Mouse (Mus musculus) naive thymus-derived CD4-positive, alpha-beta T cell, adult 5 months (primary cell): Measurements from ENCODE around the gene Isg15. TPM values are rescaled to one million over a fixed set of nuclear protein-coding genes. Genes with fewer than 3 reads are reported as not detected.

Source experiments
- polyA plus RNA-seq: library from polyadenylated mRNA; unstranded; fragments of 100-300 nt; shearing (Covaris generic); gene quantifications from one replicate; pipeline ENCODE4 v1.2.1, GENCODE M21; 2017

Isg15 gene
- 11.7 TPM for polyA plus RNA-seq

GRCm38 (mm10) chr4:156200623-156201475 is at the start of gene Isg15:
Gene Isg15 (minus strand): TSS chr4:156200818.

GRCm38 (mm10) chr4:156235808-156236533 is 35.4 kb upstream of the Isg15 start, which contains the start of gene Noc2l:
Gene Noc2l (plus strand): TSS chr4:156236010.

GRCm38 (mm10) chr4:156234701-156235213 is 34.1 kb upstream of the Isg15 start, which contains the start of gene Plekhn1:
Gene Plekhn1 (minus strand): TSS chr4:156234857.

GRCm38 (mm10) chr4:156215649-156216048 is 15.0 kb upstream of the Isg15 start, which contains the start of gene Perm1:
Gene Perm1 (plus strand): TSS chr4:156215868.

GRCm38 (mm10) chr4:156203001-156203412 is 2.4 kb upstream of the Isg15 start, which contains the start of gene AW011738:
Gene AW011738 (plus strand): TSS chr4:156203304.

GRCm38 (mm10) chr4:156197131-156197828 is 3.3 kb downstream of the Isg15 start, which contains the start of gene Agrn:
Gene Agrn (minus strand): TSS chr4:156197488.

Other genes starting within 250 kb of the Isg15 start
- 3.4 TPM for gene C1qtnf12, start 238.5 kb downstream of the Isg15 start, polyA plus RNA-seq
- gene B3galt6, start 208.2 kb downstream of the Isg15 start, polyA plus RNA-seq = 7.8 TPM
- gene Sdf4, start 207.9 kb downstream of the Isg15 start, polyA plus RNA-seq = 401 TPM
- gene Tnfrsf4, start 187.0 kb downstream of the Isg15 start, polyA plus RNA-seq = 109 TPM
- 279 TPM for gene Tnfrsf18, start 174.7 kb downstream of the Isg15 start, polyA plus RNA-seq
- 0.15 TPM for gene Ttll10, start 141.4 kb downstream of the Isg15 start, polyA plus RNA-seq
- 34.5 TPM for gene 9430015G10Rik, start 90.8 kb downstream of the Isg15 start, polyA plus RNA-seq
- 0.16 TPM for gene Rnf223, start 70.3 kb downstream of the Isg15 start, polyA plus RNA-seq
- 4.8 TPM for gene Agrn, start 3.3 kb downstream of the Isg15 start, polyA plus RNA-seq
- gene AW011738, start 2.5 kb upstream of the Isg15 start, polyA plus RNA-seq = 11.7 TPM
- gene Perm1, start 15.1 kb upstream of the Isg15 start, polyA plus RNA-seq = 0.70 TPM
- 38.5 TPM for gene Plekhn1, start 34.0 kb upstream of the Isg15 start, polyA plus RNA-seq
- 136 TPM for gene Noc2l, start 35.2 kb upstream of the Isg15 start, polyA plus RNA-seq
- gene Samd11, start 54.8 kb upstream of the Isg15 start, polyA plus RNA-seq = 0.36 TPM
- not detected for gene Vmn2r-ps159, start 130.3 kb upstream of the Isg15 start, polyA plus RNA-seq